Mouse (Mus musculus) heart, adult 2 months (tissue): Measurements from ENCODE around the gene Ruvbl2.

Experiments
- CTCF ChIP-seq: fragments of 200-600 bp; IDR thresholded peaks from 2 replicates; pipeline ENCODE4 v1.8.1; 2022; ENCODE audit warnings: antibody characterized with exemption, mild to moderate bottlenecking, moderate library complexity
- EP300 ChIP-seq: fragments of 200-500 bp; IDR thresholded peaks from 2 replicates; pipeline ENCODE4 v1.6.1; 2011; ENCODE audit warnings: low read depth, low read length, control low read depth; ENCODE audit not compliant: insufficient read depth
- POLR2A ChIP-seq: fragments of 200-500 bp; IDR thresholded peaks from 2 replicates; pipeline ENCODE4 v1.6.1; 2011; ENCODE audit warnings: mild to moderate bottlenecking, low read depth, low read length, control low read depth; ENCODE audit not compliant: insufficient read depth

GRCm38 (mm10) chr7:45419859-45420614 lies 17.9 kb downstream of the Ruvbl2 start:
- TF ChIP-seq EP300, result no peak
- no peak for TF ChIP-seq CTCF
- no peak for TF ChIP-seq POLR2A
